Mouse (Mus musculus) embryonic facial prominence, embryonic 15.5 days (tissue): ENCODE results near the gene Cd5. TPM values are rescaled to one million over a fixed set of nuclear protein-coding genes. Genes with fewer than 3 reads are reported as not detected.

Source experiments
- ATAC-seq: fragments of 200-750 bp; cut with Nextera tagmentation; 2 replicates; pipeline ENCODE4 v1.8.0; 2017; ENCODE audit warnings: low read depth, moderate TSS enrichment; ENCODE audit not compliant: insufficient number of reproducible peaks, low FRiP score, low TSS enrichment
- H3K27ac ChIP-seq: fragments of 300-500 bp; sonication (generic); replicated peaks from 2 replicates; pipeline ENCODE4 v1.5.1; 2015; ENCODE audit warnings: mild to moderate bottlenecking, inconsistent platforms
- H3K27me3 ChIP-seq: fragments of 300-500 bp; sonication (generic); 2 replicates; pipeline ENCODE4 v1.6.1; 2015; ENCODE audit warnings: inconsistent platforms
- H3K36me3 ChIP-seq: fragments of 300-500 bp; sonication (generic); 2 replicates; pipeline ENCODE4 v1.6.1; 2015; ENCODE audit warnings: mild to moderate bottlenecking, inconsistent platforms
- H3K4me1 ChIP-seq: fragments of 300-500 bp; sonication (generic); 2 replicates; pipeline ENCODE4 v1.6.1; 2015; ENCODE audit warnings: inconsistent platforms
- H3K4me2 ChIP-seq: fragments of 300-500 bp; sonication (generic); replicated peaks from 2 replicates; pipeline ENCODE4 v1.6.1; 2015; ENCODE audit warnings: mild to moderate bottlenecking, inconsistent platforms
- H3K4me3 ChIP-seq: fragments of 300-500 bp; sonication (generic); replicated peaks from 2 replicates; pipeline ENCODE4 v1.5.1; 2015; ENCODE audit warnings: mild to moderate bottlenecking, inconsistent platforms
- H3K9ac ChIP-seq: fragments of 300-500 bp; sonication (generic); 2 replicates; pipeline ENCODE4 v1.6.1; 2015; ENCODE audit warnings: inconsistent platforms
- H3K9me3 ChIP-seq: fragments of 300-500 bp; sonication (generic); replicated peaks from 2 replicates; pipeline ENCODE4 v1.6.1; 2016; ENCODE audit warnings: inconsistent platforms
- WGBS: fragments of 180-500 bp; shearing (Covaris S2); methylation state at CpG from one replicate; pipeline ENCODE4 v1.1.7; 2015; 5-methylcytosine and 5-hydroxymethylcytosine counted together
- polyA plus RNA-seq: library from polyadenylated mRNA; unstranded; fragments of >200 nt; fragmentation: Nextera tagmentation; extraction: Ambion mirVana; gene quantifications from 2 replicates; pipeline ENCODE4 v1.2.1, GENCODE M21; 2015

Gene Cd5
- polyA plus RNA-seq, 1 experiment from 2014 or later: 1.3 TPM

DNA sequence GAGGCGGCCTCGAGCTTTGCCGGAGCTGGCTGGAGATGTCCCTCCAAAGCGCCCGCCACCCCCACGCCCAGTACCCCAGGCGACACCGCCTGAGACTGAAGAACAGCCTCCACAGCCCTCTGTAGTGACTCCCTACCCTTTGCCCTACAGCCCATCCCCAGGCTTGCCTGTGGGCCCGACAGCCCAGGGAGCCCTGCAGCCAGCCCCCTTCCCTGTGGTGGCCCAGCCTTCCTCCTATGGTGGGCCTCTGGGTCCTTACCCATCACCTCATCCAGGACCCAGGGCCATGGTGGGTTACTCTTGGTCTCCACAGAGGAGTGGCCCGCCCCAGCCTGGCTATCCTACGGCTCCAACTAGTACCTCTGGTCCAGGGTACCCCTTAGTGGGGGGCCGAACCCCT lies 26.2 kb downstream of the Cd5 start:
- H3K4me1 ChIP-seq: peaks cover 19% of the 10 kb centered on the region
- no peak overlapping the region for H3K9ac ChIP-seq
- 90% methylated on average over 12 of the region's 12 CpGs for WGBS
- H3K36me3 ChIP-seq: peaks cover 51% of the 10 kb centered on the region
- no peak overlapping the region for H3K4me2 ChIP-seq
- H3K27me3 ChIP-seq: no peaks in the 10 kb centered on the region
- no peak overlapping the region for H3K27ac ChIP-seq
- H3K4me3 ChIP-seq: no peak overlapping the region
- no peak for ATAC-seq
- H3K9me3 ChIP-seq: no peaks in the 10 kb centered on the region

- Histone ChIP-seq H3K27ac (no peak overlapping the region), H3K27me3 (no peaks in the 10 kb centered on the region), H3K4me3 (no peak overlapping the region), H3K9ac (no peak overlapping the region), H3K4me2 (no peak overlapping the region), H3K9me3 (no peaks in the 10 kb centered on the region), H3K36me3 (peaks cover 56% of the 10 kb centered on the region), H3K4me1 (peaks cover 19% of the 10 kb centered on the region)
- no peak for ATAC-seq
- WGBS: 92% methylated on average over 7 of the region's 7 CpGs
These were observed 26.6 kb downstream of the Cd5 start for GRCm38 (mm10) chr19:10712194-10712593.

DNA sequence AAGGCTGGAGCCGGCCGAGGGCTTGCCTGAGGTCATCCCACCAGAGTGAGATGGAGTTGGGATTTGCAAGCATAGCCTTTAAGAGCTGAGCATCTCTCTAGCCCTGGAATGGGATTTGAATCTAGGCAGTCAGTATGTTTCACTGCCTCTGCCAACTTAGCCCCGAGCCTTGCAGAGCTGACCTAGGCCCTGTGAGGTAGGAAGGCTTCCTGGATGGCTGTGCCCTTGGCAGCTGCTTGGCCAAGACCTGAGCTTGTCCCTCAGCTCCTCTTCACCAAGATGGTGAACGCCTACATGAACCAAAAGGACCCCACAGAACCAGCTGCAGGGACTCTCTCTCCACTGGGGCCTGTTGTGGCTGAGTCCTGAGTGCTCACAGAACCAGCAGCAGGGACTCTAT lies 28.1 kb downstream of the Cd5 start:
- no peak for ATAC-seq
- WGBS: 92% methylated on average over 4 of the region's 4 CpGs
- Histone ChIP-seq H3K4me3 (no peak overlapping the region), H3K9ac (no peak overlapping the region), H3K9me3 (no peaks in the 10 kb centered on the region), H3K4me1 (peaks cover 19% of the 10 kb centered on the region), H3K36me3 (peaks cover 63% of the 10 kb centered on the region), H3K27me3 (no peaks in the 10 kb centered on the region), H3K4me2 (no peak overlapping the region), H3K27ac (no peak overlapping the region)

GRCm38 (mm10) chr19:10710088-10710511 lies 28.7 kb downstream of the Cd5 start:
- Histone ChIP-seq H3K36me3 (peaks cover 63% of the 10 kb centered on the region), H3K9ac (no peak overlapping the region), H3K27me3 (no peaks in the 10 kb centered on the region), H3K4me3 (no peak overlapping the region), H3K4me2 (no peak overlapping the region), H3K27ac (peak overlapping the region; percentile 41; the same call in 1 of the 2 replicates), H3K4me1 (peaks cover 19% of the 10 kb centered on the region), H3K9me3 (no peaks in the 10 kb centered on the region)
- WGBS: 74% methylated on average over 9 of the region's 9 CpGs
- no peak for ATAC-seq

DNA sequence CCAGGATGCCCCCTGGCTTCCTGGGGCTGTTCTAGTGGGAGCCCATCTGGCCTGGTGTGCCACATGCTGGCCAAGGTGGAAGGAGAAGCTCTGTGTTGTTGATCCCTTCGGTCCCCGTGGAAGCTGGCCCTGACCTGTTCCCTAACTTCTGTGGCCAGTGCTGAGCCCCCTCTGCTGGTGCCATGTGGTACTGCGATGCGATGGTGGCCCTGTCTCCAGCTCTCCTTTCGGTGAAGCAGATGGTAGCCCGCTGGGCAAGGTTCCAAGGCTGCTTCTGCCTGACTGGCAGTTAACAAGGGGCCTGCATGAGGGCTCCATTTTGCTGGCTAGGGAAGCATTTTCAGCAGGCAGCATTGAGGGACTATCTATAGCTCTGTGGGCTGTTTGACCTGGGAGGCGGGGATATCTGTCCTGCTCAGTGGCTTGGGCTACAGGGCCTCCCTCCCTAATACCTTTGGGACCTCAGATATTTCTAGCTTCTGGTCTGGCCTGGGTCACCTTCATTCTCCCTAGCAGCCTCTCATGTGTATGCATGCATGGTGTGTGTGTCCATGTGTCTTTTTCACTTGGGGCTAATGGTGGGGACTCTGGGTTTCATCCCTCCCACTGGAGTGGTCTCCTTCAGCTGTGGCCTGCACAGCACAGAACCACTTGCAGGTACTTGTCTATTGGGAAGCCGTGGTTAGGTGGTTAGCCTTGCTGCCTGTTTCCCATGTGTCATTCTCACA lies 29.3 kb downstream of the Cd5 start:
- peaks cover 63% of the 10 kb centered on the region for H3K36me3 ChIP-seq
- peaks cover 18% of the 10 kb centered on the region for H3K4me1 ChIP-seq
- no peaks in the 10 kb centered on the region for H3K27me3 ChIP-seq
- 20% methylated on average over 8 of the region's 8 CpGs for WGBS
- peak overlapping the region; percentile 71 for H3K27ac ChIP-seq
- ATAC-seq: peak; percentile 39
- no peak overlapping the region for H3K4me3 ChIP-seq
- H3K4me2 ChIP-seq: no peak overlapping the region
- no peak overlapping the region for H3K9ac ChIP-seq
- no peaks in the 10 kb centered on the region for H3K9me3 ChIP-seq

DNA sequence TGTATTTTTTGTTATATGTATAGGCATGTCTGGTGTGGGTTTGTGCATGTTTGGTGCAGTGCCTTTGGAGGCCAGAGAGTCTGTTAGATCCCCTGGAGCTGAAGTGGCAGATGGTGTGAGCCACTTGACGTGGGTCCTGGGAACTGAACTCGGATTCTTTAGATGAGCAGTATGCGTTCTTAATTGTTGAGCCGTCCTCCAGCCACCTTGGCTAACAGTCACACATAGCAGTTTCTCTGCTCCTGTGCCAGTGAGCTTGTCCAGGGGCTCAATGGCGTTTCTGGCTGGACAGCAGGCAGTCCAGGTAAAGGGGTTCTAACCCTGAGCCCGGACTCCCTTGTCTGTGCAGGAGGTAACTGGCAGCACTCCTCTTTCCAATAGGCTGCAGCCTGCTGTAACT lies 29.9 kb downstream of the Cd5 start:
- no peak for ATAC-seq
- Histone ChIP-seq H3K9me3 (no peaks in the 10 kb centered on the region), H3K4me2 (no peak overlapping the region), H3K27ac (peak overlapping the region; percentile 71; the same call in 1 of the 2 replicates), H3K4me1 (peaks cover 14% of the 10 kb centered on the region), H3K4me3 (no peak overlapping the region), H3K27me3 (no peaks in the 10 kb centered on the region), H3K9ac (no peak overlapping the region), H3K36me3 (peaks cover 60% of the 10 kb centered on the region)
- WGBS: 63% methylated on average over 6 of the region's 6 CpGs

- no peak for ATAC-seq
- no peaks in the 10 kb centered on the region for H3K27me3 ChIP-seq
These were observed 30.9 kb downstream of the Cd5 start for GRCm38 (mm10) chr19:10707881-10708280.

GRCm38 (mm10) chr19:10707087-10707875 lies 31.5 kb downstream of the Cd5 start:
- Histone ChIP-seq H3K27me3 (no peaks in the 10 kb centered on the region), H3K4me1 (peaks cover 14% of the 10 kb centered on the region), H3K36me3 (peaks cover 45% of the 10 kb centered on the region), H3K4me2 (no peak overlapping the region), H3K9me3 (no peaks in the 10 kb centered on the region), H3K9ac (no peak overlapping the region), H3K27ac (no peak overlapping the region), H3K4me3 (no peak overlapping the region)
- ATAC-seq: no peak
- WGBS: 77% methylated on average over 13 of the region's 13 CpGs

More at GRCm38 (mm10) chr19:10707881-10708280, 30.9 kb downstream of the Cd5 start:
- Histone ChIP-seq H3K4me3 (no peak overlapping the region), H3K9ac (no peak overlapping the region), H3K27ac (no peak overlapping the region; the same call in 1 of the 2 replicates), H3K36me3 (peaks cover 51% of the 10 kb centered on the region), H3K4me1 (peaks cover 14% of the 10 kb centered on the region), H3K4me2 (no peak overlapping the region), H3K9me3 (no peaks in the 10 kb centered on the region)
- WGBS: 86% methylated on average over 1 of the region's 1 CpGs

DNA sequence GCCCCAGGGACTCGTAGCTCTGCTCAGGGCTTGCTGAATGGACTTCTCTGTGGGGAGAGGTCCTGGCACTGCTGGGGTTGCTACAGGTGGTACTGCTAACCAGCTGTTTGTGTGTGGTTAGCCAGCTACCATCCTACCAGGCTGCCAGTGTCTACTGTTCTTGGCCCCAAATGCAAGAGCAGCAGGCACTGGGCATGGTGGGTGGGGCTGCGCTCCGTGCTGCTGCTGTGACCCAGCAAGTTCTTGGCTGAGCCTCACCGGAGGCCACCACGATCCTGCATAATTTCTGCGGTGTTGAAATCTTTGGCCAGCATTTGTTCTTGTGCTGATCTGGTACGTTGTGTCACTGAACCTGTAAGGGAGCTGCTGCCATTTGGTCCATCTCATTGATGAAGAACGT lies 35.3 kb downstream of the Cd5 start:
- no peak for ATAC-seq
- no peaks in the 10 kb centered on the region for H3K27me3 ChIP-seq
- peaks cover 26% of the 10 kb centered on the region for H3K4me1 ChIP-seq
- no peaks in the 10 kb centered on the region for H3K9me3 ChIP-seq
- H3K4me2 ChIP-seq: no peak overlapping the region
- H3K36me3 ChIP-seq: peaks cover 20% of the 10 kb centered on the region; the same call in 1 of the 2 replicates
- H3K9ac ChIP-seq: no peak overlapping the region
- H3K27ac ChIP-seq: no peak overlapping the region
- no peak overlapping the region for H3K4me3 ChIP-seq
- 79% methylated on average over 8 of the region's 8 CpGs for WGBS

- Histone ChIP-seq H3K4me2 (no peak overlapping the region), H3K4me3 (no peak overlapping the region), H3K36me3 (peaks cover 7% of the 10 kb centered on the region; the same call in 1 of the 2 replicates), H3K4me1 (peaks cover 37% of the 10 kb centered on the region), H3K9me3 (no peaks in the 10 kb centered on the region), H3K27me3 (no peaks in the 10 kb centered on the region), H3K27ac (no peak overlapping the region), H3K9ac (no peak overlapping the region)
- no peak for ATAC-seq
- WGBS: 86% methylated on average over 8 of the region's 8 CpGs
These were observed 36.7 kb downstream of the Cd5 start for GRCm38 (mm10) chr19:10702125-10702524.

GRCm38 (mm10) chr19:10701013-10701726 lies 37.6 kb downstream of the Cd5 start:
- no peak for ATAC-seq
- no peak overlapping the region for H3K4me3 ChIP-seq
- H3K36me3 ChIP-seq: no peaks in the 10 kb centered on the region
- H3K4me2 ChIP-seq: no peak overlapping the region
- no peaks in the 10 kb centered on the region for H3K9me3 ChIP-seq
- H3K9ac ChIP-seq: no peak overlapping the region
- no peaks in the 10 kb centered on the region for H3K27me3 ChIP-seq
- no peak overlapping the region for H3K27ac ChIP-seq
- 62% methylated on average over 6 of the region's 6 CpGs for WGBS
- H3K4me1 ChIP-seq: peaks cover 44% of the 10 kb centered on the region
